Mouse (Mus musculus) thymus, postnatal 10 days (tissue): ENCODE measurements around the gene Gm8122.
"Not testable (repeated sequence)": the region's sequence is repeated elsewhere in the genome, so short reads cannot be mapped to it uniquely, and the experiment has no call there.

Experiments used
- DNase-seq, 2 experiments: peaks; one replicate each; pipeline ENCODE4 v3.0.0; 2021; ENCODE audit warnings: low spot score in 2 of 2

Gene Gm8122

DNA sequence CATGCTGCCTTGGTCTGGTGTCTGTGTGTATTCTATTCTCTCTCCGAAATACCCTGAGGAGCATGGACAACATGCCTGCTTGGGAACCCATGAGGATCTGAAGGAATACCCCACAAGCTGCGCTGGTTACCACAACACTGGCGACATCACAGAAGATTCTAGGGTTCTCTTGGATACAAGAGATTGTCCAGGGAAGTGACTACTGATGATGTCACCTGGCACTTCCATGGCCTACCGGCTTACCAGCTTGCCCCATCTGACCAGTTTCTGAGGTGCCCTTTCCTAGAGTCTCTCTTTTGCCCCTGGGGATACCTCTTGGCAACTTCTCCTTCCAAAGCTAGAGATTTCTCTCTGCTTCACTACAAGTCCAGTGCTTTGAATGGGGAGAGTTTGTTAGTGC lies at the start of gene Gm8122:
TSS of gene Gm8122 (minus strand) at position 101 of the 400 bp plus-strand sequence.
- not testable (repeated sequence) for DNase-seq

DNA sequence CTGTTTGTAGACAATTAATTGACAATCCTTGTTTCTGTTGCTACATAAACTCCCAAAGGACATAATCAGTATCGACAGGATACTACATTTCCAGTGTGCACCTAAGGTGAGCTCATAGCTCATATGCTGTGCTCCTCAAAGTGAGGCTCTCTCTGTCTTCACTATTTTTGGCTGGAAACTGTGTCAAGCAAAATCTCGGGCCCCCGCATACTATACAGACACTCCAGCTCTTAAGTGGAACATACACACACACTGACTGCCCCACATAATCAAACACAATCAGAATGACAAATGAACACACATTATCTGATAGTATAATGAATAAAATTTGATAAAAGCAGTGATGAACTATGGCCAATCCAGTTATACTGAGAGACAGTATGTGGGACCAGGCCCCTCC lies 43.6 kb upstream of the Gm8122 start:
- not testable (repeated sequence) for DNase-seq

DNA sequence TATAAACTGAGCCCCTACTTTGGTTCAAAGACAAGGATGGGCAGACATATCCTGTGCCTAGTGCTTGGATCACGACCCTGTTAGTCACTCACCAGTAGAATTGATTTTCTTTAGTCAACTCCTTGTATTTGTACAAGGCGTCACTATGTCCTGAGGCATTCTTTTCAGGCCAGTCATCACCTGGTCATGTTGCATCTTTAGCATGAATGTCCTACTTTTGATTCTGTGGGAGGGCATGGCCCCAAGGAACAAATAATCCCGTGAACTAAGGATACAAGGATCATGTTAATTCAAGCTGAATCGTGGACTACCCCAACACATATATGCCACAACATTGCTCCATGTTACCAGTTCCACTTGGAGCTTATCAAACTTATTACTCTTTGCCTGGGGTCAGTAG lies 43.0 kb upstream of the Gm8122 start:
- DNase-seq, result not testable (repeated sequence)

DNA sequence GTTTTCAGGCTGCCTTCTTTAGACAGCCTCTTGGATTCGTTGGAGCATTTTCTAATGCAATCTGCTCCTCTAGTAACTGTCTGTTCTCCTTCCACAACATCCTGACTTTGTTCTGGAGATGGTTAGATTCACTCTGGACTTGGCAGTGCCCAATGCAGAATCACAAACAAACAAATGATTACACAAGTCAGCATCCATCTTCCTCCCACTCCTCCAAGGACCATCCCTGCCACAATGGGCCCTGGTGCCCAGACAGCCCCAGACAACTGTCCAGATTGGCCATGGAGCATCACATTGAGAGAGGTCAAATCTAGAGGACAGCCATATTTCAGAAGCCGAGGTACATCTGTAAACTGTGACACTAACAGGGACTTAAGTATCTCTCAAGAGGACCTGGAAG lies 42.4 kb upstream of the Gm8122 start:
- DNase-seq, result not testable (repeated sequence)

DNA sequence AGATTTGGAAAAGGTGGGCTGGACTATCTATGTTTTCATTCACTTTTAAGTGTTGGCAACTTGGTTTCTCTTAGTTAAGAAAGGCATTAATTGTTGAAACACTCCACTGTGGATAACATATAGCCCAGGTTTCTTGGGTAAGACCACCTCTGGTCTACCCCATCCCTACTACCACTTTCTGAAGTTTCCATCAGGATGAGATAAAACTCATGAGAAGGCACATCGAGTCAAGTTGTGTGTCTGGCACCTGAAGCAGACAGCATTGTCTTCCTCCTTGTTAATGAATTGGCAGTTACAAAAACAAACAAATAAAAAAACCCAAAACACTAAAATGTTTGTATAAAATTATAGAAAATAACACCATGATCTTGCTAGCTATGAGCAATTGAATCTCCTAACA lies 40.6 kb upstream of the Gm8122 start:
- not testable (repeated sequence) for DNase-seq

DNA sequence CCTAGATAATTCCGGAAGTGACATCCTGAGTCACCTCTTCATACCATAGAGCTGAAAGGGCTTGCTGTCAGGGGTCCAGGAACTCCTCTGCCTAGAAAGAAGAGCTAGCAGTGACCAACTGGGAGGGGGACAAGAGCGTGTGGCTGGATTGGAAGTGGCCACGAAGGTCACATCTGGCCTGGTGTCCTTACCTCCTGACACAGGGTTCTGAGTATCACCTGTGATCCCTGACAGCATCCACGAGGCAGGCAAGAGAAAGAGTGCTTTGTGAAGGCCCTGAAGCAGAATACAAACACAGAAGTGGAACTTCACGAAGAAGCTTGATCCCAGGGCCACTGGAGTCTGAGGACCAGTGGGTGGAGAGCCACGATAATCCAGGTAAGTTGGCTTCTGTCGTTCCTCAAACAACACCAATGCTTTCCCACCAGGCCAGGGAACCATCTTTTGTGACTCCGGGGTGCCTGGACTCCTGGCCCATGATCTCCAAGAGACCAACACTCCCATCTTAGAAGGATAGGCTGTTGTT lies 39.9 kb upstream of the Gm8122 start, which contains the start of gene Gm9732:
TSS of gene Gm9732 (plus strand) at position 51 of the 526 bp plus-strand sequence.
- not testable (repeated sequence) for DNase-seq

DNA sequence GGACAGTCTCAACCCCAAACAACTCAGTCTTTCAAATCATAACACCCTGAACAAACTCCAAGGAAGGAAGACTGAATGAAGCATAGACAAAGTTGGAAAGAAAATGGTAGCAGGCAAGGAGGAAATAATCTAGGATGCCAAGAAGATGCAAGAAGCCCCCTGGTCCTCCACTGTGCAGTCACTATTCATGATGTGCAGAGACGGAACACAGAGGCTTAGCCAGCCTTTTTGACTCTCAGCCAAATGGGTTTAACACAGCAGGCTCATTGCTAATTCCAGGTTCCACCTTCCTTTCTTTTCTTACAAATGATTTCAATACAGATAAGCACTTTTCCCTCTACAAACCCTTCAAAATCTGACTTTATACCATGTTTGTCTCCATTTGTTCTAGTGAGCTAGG lies 38.1 kb upstream of the Gm8122 start:
- DNase-seq, result not testable (repeated sequence)

DNA sequence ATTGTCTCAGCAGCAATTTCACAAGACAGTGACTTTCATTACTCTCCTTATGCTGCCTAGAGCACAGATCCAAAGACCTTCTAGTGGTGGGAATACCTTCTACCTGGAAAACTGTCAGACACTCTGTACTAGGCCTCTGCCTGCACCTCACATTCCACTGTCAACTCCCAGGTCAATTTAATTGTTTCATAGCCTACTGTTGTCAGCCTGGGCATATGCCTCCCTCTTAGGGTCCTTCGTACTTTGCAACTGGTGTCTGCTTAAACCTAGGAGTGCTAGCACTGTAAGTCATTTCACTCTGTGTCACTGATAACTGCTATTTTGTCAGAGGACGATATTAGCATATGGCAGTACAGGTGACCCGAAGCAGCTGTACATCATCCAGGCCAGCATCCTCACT lies 34.1 kb upstream of the Gm8122 start:
- not testable (repeated sequence) for DNase-seq

DNA sequence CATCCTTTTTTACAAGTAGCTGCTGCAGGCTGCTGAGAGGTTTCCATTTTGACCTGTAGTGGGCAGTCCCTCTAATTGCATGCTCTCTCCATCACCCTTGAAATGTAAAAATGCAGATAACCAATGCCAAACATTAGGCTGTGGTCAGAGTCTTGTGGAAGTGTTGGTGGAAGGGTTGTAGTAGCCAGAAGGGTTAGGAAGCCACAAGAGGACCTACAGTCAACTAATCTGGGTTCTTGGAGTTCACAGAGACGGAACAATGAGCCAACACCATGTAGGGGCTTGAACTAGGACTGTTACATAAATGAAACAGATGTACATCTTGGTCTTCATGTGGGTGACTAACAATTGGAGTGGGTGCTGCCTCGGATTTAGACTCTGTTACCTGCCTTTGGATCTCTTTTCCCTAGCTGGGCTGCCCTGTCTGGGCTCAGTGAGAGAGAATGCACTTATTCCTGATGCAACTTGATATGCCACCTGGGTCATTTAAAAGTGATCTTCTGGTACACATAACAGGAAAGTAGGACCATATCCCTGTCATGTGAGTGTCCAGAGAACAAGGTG lies 33.5 kb upstream of the Gm8122 start:
- not testable (repeated sequence) for DNase-seq

DNA sequence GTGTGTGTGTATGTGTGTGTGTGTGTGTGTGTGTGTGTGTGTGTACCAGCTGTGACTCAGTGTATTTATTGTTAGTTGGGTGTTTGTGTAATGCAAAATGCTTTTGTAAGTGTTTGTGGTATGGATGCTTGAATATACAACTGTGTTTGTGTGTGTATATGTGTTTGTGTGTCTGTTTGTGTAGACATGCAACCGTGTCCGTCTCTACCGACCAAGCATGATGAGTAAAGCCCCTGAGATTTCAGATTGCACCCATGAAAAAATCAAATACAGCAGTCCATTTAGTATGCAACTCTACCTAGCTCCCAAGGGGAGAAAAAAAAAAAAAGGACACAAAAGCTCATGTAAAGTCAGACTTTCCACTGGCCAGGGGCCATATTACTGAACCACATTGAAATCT lies 28.3 kb upstream of the Gm8122 start:
- peak in 1 of 2 experiments; percentile 4 for DNase-seq

DNA sequence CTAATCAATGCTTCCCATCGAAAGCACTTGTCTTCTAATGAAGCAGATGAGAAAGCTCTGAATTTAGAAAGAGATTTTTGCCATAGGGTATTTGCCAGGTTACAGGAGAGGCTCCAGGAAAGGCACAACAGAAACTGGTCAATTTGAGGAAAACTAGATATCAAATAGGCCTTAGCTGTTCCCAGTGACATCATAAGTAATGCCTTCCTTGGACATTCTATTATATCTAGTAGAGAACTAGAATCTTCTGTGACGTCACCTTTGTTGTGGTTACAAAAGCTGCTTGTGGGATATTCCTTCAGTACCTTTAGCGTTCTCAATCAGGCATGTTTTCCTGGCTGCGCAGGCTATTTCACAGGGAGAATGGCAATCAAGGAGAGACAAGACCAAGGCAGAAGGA lies 23.2 kb upstream of the Gm8122 start, which contains the start of gene Gm8126:
TSS of gene Gm8126 (plus strand) at position 301 of the 400 bp plus-strand sequence.
- not testable (repeated sequence) for DNase-seq

DNA sequence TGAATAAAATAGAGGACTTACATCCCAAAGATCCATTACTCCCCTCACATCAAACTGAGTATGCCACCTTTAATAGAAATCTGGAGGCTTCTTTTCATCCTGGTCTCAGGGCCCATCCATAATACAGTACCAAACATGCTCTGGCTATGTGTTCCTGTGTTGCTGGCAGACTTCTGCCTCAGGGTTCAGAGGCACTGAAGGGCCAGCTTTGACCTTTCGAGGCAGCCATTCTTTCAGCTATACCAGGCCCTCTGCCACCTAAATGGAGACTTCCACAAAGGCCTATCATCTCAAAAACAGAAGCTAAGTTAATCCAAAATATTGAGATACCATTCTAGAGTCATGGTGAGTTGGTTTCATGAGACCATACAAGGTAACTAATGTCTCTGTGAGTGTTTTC lies 21.4 kb upstream of the Gm8122 start:
- not testable (repeated sequence) for DNase-seq

DNA sequence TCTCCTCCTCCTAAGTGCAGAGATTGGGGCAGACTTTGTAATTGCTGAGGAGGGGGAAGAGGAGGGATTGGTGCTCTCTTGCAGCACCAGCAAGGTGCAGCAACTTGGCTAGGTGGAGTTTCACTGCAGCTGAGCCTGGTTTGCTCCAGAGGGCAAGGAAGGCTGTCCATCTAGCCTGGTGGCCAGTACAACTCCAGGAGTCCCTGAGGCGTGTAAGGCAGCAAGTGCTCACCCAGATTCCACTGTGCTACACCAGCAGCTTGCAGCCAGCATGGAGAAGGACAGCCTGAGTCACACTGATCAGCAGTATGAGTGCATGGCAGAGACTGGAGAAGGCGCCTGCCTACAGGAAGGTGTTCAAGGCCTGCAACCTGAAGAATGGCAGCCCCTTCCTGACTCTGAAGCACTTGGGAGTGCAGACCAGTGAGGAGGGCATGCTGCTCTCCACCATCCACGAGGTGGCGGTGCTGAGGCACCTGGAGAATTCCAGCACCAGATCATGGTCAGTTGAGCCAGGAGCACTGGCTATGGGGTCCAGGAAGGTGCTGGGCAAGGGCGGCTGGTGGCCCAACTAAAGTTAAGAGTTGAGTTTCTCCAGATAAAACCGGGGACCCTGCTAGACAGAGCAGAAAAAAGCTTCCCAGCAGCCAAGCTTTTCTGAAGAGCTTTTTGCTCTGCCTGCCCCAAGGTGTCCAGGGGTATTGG lies 15.6 kb upstream of the Gm8122 start:
- DNase-seq, result not testable (repeated sequence)

DNA sequence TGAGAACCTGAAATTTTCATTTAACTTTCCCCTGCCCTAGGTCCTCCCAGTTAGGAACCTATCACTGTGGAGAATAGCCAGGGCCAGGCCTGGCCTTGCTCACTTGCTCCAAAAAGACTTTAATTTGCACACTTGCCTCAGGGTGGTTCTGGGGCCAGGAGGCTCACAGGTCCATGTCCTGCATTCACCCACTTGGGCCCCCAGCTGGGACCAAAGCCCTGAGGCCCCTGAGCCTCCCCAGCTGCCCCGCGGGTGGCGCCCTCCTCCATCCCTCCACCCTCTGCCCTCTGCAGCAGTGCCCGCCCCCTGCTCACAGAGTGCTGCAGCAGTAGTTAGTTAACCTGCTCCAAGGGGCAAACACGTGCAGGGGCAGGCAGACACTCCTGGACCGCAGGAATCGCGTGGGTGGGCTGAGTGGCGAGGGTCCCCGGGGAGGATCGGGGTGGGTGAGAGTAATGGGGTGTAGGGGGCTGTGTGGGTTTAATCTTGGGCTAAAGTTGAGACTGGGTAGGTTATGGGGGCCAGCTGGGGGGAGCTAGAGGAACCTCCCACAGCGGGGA lies 14.6 kb upstream of the Gm8122 start:
- peak in 1 of 2 experiments; percentile 12 for DNase-seq

DNA sequence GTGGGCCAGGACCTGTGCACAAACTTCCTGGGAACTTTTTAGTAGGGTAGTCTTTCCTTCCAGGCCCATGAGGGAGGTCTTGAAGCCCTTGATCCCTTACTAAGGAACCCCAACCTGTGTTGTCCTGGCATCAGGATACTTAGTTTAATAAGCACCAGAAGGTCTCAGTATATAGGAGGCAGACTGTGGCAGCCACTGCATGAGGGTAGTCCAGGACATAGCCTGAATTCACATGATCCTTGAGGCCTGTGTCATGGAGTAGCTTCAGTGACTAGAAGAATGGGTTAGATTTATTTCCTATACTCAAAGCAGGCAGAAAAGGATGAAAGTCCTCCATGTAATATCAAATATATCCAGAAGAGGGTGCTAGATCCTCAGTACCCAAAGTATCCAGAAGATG lies 2.7 kb upstream of the Gm8122 start:
- not testable (repeated sequence) for DNase-seq
